Mouse (Mus musculus) megakaryocyte, embryonic 14.5 days (primary cell): ENCODE data around the gene Tex14.

Source experiments
- FLI1 ChIP-seq: IDR thresholded peaks from 2 replicates; pipeline ENCODE4 v1.6.1; 2012; ENCODE audit warnings: low read length, inconsistent platforms, mixed read lengths
- GATA1 ChIP-seq: IDR thresholded peaks from 3 replicates; pipeline ENCODE4 v1.6.1; 2012; ENCODE audit warnings: mixed read lengths, low read length, inconsistent platforms, borderline replicate concordance

GRCm38 (mm10) chr11:87444735-87445428, 40.0 kb downstream of the Tex14 start:
- TF ChIP-seq GATA1 = no peak
- TF ChIP-seq FLI1 = no peak
